Mouse (Mus musculus) ES-E14 (cell line): Measurements from ENCODE around the gene Gpm6b.

Experiments used
- CHD2 ChIP-seq: IDR thresholded peaks from 2 replicates; pipeline ENCODE4 v1.6.1; 2014; ENCODE audit warnings: mild to moderate bottlenecking, low read depth, low read length, inconsistent platforms
- HCFC1 ChIP-seq: IDR thresholded peaks from 2 replicates; pipeline ENCODE4 v1.6.1; 2012; ENCODE audit warnings: low read length, inconsistent platforms, borderline replicate concordance; ENCODE audit not compliant: insufficient read depth
- MAFK ChIP-seq: IDR thresholded peaks from 2 replicates; pipeline ENCODE4 v1.6.1; 2014; ENCODE audit warnings: mild to moderate bottlenecking, low read depth, low read length, inconsistent platforms; ENCODE audit not compliant: insufficient read depth
- ZC3H11A ChIP-seq: IDR thresholded peaks from 2 replicates; pipeline ENCODE4 v1.6.1; 2012; ENCODE audit warnings: low read depth, mild to moderate bottlenecking, inconsistent platforms, low read length, borderline replicate concordance
- ZNF384 ChIP-seq: IDR thresholded peaks from 2 replicates; pipeline ENCODE4 v1.6.1; 2012; ENCODE audit warnings: low read depth, low read length, inconsistent platforms

DNA sequence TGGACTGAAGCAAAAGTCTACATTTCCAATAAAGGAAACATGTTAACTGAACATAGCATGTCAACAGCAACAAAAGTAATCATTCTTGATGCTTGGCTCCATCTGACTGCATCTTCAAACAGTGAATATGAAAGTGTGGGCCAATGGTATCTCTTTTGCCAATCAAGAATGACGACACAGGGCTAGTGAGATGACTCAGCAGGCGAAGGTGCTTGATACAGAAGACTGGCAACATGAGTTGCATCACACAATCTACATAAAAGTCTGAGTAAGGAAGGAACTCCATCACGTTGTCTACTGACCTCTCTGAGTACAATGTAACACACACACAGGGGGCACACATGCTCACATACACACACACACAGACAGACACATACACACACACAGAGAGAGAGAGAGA lies 9.0 kb upstream of the Gpm6b start:
- TF ChIP-seq ZNF384 (no peak), CHD2 (no peak), MAFK (no peak), HCFC1 (no peak), ZC3H11A (no peak)
